Mouse (Mus musculus) E14TG2a.4 (cell line): Measurements from ENCODE around the gene Ado.

Experiments used
- CTCF ChIP-seq: conservative IDR thresholded peaks from 2 replicates; pipeline ENCODE4 v1.5.1; 2014; ENCODE audit warnings: low read length
- NANOG ChIP-seq: IDR thresholded peaks from 2 replicates; pipeline ENCODE4 v1.6.1; 2014; ENCODE audit warnings: borderline replicate concordance, low read length, mixed read lengths

DNA sequence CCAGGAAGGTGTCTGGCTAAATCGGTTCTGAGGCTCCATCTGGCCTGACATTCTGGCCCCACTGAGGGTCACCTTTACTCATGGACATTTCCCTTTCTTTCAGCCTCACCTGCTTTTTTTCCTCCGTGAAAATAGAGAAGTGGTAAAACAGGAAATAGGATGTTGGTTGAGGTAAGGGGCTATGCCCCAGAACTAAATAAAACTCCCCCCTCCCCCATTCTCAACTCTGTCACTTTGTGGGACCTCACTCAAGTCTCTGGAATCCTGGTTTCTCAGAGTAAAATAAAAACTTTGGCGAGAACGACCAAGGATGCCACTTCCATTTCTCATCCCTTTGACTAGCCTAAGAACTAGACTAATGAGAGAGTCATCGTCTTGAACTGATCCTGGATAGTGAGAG is 44.7 kb downstream of the Ado start:
- TF ChIP-seq CTCF (no peak), NANOG (no peak)
